Mouse (Mus musculus) kidney, adult 2 months (tissue): ENCODE results near the gene Gm4981.
"Not testable (repeated sequence)": the region's sequence is repeated elsewhere in the genome, so short reads cannot be mapped to it uniquely, and the experiment has no call there.

Experiments used
- CTCF ChIP-seq: fragments of 200-500 bp; conservative IDR thresholded peaks from 2 replicates; pipeline ENCODE4 v1.5.1; 2011; ENCODE audit warnings: low read depth, mild to moderate bottlenecking, control low read depth, low read length, moderate library complexity, mixed read lengths; ENCODE audit not compliant: insufficient read depth, insufficient read length
- POLR2A ChIP-seq: fragments of 200-500 bp; IDR thresholded peaks from one replicate; pipeline ENCODE4 v1.6.1; 2011; ENCODE audit warnings: low read depth, low read length, control low read depth

- TF ChIP-seq CTCF, POLR2A: not testable (repeated sequence)
Observed at GRCm38 (mm10) chr10:58230021-58230420, 6.5 kb downstream of the Gm4981 start.
